Mouse (Mus musculus): Measurements from ENCODE around the gene Mylk. TPM values are rescaled to one million over a fixed set of nuclear protein-coding genes. Genes with fewer than 3 reads are reported as not detected.
"Not testable (repeated sequence)": the region's sequence is repeated elsewhere in the genome, so short reads cannot be mapped to it uniquely, and the experiment has no call there.

The Mylk gene
- 47.5 and 97.3 TPM in 2 replicates for polyA plus RNA-seq (2015; fragmentation: Nextera tagmentation; extraction: Ambion mirVana)

DNA sequence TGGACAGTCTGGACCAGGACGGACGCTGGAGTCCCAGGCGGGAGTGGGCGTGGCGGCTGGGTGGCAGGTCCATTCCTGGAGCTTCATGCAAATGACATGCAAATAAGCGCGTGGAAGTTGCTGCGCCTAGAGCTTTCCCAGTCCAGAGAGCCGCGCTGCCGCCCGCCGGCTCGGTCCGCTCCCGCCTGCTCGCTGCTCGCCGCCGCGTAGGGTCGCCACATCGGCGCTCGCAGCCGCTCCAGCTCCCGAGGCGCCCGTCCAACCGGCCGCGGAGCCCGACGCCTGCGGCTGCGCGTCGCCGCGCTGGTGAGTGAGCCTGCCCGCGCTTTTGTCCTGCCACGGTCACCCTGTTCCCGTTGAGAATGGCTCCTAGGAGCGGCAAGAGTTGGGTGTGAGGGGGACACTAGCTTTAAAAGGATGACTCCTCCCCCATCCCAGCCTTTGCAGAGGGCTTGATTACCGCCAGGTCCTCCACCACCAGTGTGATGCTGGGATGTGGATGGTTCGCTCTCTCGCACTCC is at the start of gene Mylk:
TSS of gene Mylk (plus strand) at position 146 of the 521 bp plus-strand sequence.
- Histone ChIP-seq H3K9ac (peak within 1 kb of the TSS; percentile 59), H3K4me2 (peak within 1 kb of the TSS; percentile 90), H3K36me3 (no peaks in the 10 kb centered on the region), H3K9me3 (replicated peaks) (no peaks in the 10 kb centered on the region), H3K4me1 (peaks cover 36% of the 10 kb centered on the region), H3K4me3 (replicated peaks) (peak within 1 kb of the TSS; percentile 54), H3K27ac (peak within 1 kb of the TSS; percentile 69; the same call in 1 of the 2 replicates), H3K27me3 (peaks cover 24% of the 10 kb centered on the region)
- under 1% methylated on average over 48 of the region's 48 CpGs for WGBS
- peak; percentile 94 for ATAC-seq (replicated peaks; ENCODE audit: low FRiP score)

DNA sequence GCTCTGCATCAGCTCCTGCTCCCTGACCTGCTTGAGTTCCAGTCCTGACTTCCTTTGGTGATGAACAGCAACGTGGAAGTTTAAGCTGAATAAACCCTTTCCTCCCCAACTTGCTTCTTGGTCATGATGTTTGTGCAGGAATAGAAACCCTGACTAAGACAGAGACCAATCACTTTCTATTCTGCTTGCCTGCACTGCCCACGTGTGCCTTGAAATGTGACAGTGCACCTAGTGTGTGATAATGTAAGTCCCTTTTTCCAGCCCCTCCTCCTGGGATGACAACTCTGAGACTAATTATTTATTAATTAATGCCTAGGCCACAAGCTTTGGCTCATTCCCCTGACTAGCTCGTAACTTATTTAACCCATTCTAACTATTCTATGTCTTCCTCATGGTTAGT is 46.3 kb upstream of the Mylk start:
- H3K27ac ChIP-seq; H3K4me1 ChIP-seq; H3K27me3 ChIP-seq; ATAC-seq (replicated peaks; ENCODE audit: low FRiP score); H3K9me3 ChIP-seq (replicated peaks); H3K4me2 ChIP-seq; H3K4me3 ChIP-seq (replicated peaks); H3K9ac ChIP-seq: not testable (repeated sequence)
- WGBS, result 73% methylated on average over 3 of the region's 3 CpGs
- peaks cover 38% of the 10 kb centered on the region for H3K36me3 ChIP-seq

DNA sequence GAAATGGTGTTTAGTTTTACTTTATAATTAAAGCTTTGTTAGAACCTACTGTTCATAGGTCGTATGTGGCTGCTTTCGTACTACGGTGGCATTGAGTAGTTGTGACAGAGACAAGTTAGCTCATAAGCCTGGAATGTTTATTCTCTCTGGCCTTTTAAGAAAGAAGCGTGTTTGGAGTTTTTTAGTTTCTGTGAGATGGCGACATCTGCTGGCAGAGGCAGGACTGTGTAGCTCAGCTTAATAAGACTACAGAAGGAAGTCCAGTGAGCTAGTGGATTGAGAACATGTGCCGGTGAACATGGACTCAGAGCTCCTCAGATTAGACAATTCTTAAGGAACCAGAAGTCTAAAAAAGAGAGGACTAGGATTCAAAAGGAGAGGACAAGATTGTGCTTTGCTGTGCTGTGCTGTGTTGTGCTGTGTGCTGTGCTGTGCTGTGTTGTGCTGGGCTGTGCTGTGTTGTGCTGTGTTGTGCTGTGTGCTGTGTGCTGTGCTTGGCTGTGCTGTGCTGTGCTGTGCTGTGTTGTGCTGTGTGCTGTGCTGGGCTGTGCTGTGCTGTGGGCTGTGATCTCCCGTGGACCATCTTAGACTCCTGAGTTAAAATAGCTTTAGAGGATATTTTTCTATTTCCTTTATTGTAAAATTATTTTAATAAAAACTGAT is 44.7 kb upstream of the Mylk start:
- Histone ChIP-seq H3K4me3 (replicated peaks) (no peak overlapping the region), H3K9me3 (replicated peaks) (no peaks in the 10 kb centered on the region), H3K4me2 (no peak overlapping the region), H3K27ac (no peak overlapping the region), H3K27me3 (no peaks in the 10 kb centered on the region), H3K36me3 (peaks cover 51% of the 10 kb centered on the region), H3K9ac (no peak overlapping the region), H3K4me1 (no peaks in the 10 kb centered on the region)
- 22% methylated on average over 7 of the region's 7 CpGs for WGBS
- ATAC-seq (replicated peaks; ENCODE audit: low FRiP score), result peak; percentile 67; the same call in 1 of the 2 replicates

DNA sequence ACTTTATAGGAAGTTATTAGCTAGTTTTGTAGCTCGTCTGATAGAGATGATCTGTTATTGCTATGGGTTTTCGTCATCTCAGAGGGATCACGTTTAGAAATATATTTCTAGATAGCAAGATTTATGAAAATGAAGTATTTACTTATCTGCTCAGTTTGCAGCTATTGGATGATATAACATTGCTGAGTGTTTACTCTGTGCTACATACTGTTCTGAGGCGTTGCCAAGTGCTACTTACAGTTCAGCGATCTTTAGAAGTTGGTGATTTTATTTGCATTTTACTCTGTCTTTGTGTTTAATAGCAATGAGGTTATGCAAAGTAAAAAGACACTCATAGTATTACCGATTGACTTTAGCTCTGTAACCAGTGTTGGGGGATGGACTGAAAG is 44.2 kb upstream of the Mylk start:
- Histone ChIP-seq H3K27me3 (no peaks in the 10 kb centered on the region), H3K27ac (no peak overlapping the region), H3K36me3 (peaks cover 55% of the 10 kb centered on the region), H3K4me3 (replicated peaks) (no peak overlapping the region), H3K4me2 (no peak overlapping the region), H3K9ac (no peak overlapping the region), H3K4me1 (no peaks in the 10 kb centered on the region), H3K9me3 (replicated peaks) (no peaks in the 10 kb centered on the region)
- 82% methylated on average over 6 of the region's 6 CpGs for WGBS
- no peak for ATAC-seq (replicated peaks; ENCODE audit: low FRiP score)

DNA sequence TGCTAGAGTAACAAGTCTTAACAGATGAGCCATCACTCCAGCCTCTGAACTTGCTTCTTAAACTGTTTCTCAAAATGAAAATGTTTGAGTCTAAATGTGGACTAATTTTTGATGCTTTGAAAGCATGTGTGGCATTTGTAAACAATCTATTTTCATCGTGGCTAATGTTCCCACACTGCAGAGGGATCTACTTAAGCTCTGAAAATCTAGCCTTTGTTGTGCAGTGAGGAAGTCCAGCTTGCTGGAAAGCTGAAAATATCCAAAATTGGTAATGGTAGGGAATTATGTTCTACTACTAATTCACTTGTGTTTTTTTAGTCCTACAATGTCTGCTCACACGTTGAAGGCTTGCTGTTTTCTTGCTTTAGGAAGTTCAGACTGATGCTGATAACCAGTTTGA is 39.0 kb upstream of the Mylk start:
- Histone ChIP-seq H3K9me3 (replicated peaks) (no peaks in the 10 kb centered on the region), H3K9ac (no peak overlapping the region), H3K4me3 (replicated peaks) (no peak overlapping the region), H3K27ac (no peak overlapping the region), H3K36me3 (peaks cover 67% of the 10 kb centered on the region), H3K27me3 (no peaks in the 10 kb centered on the region), H3K4me1 (no peaks in the 10 kb centered on the region), H3K4me2 (no peak overlapping the region)
- WGBS, result 87% methylated on average over 2 of the region's 2 CpGs
- no peak for ATAC-seq (replicated peaks; ENCODE audit: low FRiP score)

DNA sequence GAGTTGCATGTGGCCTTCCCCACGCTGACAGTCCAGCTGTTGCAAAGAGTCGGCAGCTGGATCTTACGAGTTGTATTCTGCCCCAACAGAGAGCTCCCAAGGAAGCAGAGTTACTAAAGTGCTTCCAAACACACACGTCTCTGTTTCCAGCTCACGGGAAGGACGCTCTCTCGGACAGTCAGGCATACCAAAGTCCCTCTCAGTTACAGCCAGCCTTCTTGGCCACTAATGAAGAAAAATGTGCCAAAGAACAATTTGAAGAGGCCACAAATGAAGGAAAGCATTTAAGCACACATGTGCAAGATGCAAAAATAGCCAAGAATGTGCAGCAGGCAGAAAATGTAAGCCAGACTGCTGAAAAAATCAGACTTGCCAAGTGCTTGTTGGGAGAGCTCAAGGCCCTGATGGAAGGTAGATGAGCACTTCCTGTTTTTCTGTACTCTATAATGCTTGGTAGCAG is 38.5 kb upstream of the Mylk start:
- Histone ChIP-seq H3K4me1 (no peaks in the 10 kb centered on the region), H3K27ac (no peak overlapping the region), H3K4me2 (no peak overlapping the region), H3K9ac (no peak overlapping the region), H3K36me3 (peaks cover 65% of the 10 kb centered on the region), H3K9me3 (replicated peaks) (no peaks in the 10 kb centered on the region), H3K27me3 (no peaks in the 10 kb centered on the region), H3K4me3 (replicated peaks) (no peak overlapping the region)
- ATAC-seq (replicated peaks; ENCODE audit: low FRiP score), result no peak
- 90% methylated on average over 7 of the region's 7 CpGs for whole genome bisulfite sequencing

DNA sequence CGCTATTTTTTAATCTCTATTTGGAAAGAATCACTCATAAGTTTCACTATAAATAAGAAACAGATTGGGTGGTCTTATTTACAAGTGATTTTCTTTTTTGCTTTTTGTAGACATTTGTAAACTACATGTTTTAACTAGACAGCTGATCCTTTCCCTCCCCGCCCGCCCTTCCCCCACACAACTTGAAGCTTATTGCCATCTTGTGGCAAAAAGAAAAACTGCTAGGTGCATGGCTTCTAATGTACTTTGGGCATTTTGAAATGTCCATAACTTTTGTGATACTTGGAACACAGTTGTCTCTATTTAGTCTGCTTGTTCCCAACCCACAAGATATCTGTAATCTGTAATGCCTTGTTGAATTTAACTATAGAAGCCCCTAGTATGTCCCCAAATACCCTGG is 33.5 kb upstream of the Mylk start:
- H3K36me3 ChIP-seq, result peaks cover 59% of the 10 kb centered on the region
- H3K9ac ChIP-seq, result no peak overlapping the region
- no peaks in the 10 kb centered on the region for H3K9me3 ChIP-seq (replicated peaks)
- H3K4me1 ChIP-seq, result no peaks in the 10 kb centered on the region
- ATAC-seq (replicated peaks; ENCODE audit: low FRiP score), result no peak
- WGBS, result 90% methylated on average over 3 of the region's 3 CpGs
- H3K4me2 ChIP-seq, result no peak overlapping the region
- H3K27me3 ChIP-seq, result no peaks in the 10 kb centered on the region
- H3K4me3 ChIP-seq (replicated peaks), result no peak overlapping the region
- H3K27ac ChIP-seq, result no peak overlapping the region

DNA sequence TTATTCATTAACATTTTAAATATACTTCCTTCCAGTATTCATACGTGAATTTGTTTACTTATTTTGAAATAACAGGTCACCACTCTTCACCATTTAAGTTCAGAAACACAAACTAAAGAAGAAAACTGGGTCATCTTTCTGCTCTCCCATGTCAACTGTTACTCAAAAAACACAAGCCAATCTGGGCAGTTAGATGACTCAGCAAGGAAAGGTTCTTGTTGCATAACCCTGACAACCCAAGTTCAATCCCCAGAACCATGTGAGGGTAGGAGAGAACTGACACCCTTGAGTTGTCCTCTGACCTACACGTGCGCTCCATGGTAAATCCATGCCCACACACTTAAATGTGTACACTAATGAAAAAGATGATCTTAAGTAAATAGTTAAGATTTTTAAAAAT is 19.9 kb upstream of the Mylk start:
- no peak for ATAC-seq (replicated peaks; ENCODE audit: low FRiP score)
- Histone ChIP-seq H3K27me3 (no peaks in the 10 kb centered on the region), H3K9ac (no peak overlapping the region), H3K4me1 (no peaks in the 10 kb centered on the region), H3K9me3 (replicated peaks) (no peaks in the 10 kb centered on the region), H3K36me3 (peaks cover 45% of the 10 kb centered on the region), H3K27ac (no peak overlapping the region), H3K4me3 (replicated peaks) (no peak overlapping the region), H3K4me2 (no peak overlapping the region)
- WGBS, result 94% methylated on average over 3 of the region's 3 CpGs

DNA sequence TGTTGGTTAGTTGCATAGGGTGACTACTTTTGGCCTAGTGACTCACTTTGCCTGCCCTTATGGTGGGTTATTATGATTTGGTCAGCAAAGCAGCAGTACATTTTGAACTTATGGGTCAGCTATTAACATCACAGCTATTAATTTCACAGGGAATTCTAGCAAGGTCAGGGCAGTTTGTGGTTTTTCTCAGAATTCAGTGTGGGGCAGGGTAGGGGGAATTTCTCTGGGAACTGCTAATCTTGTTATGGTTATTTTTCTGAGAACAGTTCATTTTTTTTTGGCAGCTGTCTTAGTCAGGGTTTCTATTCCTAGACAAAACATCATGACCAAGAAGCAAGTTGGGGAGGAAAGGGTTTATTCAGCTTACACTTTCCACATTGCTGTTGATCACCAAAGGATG is 16.4 kb upstream of the Mylk start:
- not testable (repeated sequence) for H3K9ac ChIP-seq; H3K27me3 ChIP-seq; ATAC-seq (replicated peaks; ENCODE audit: low FRiP score); H3K4me1 ChIP-seq; H3K4me3 ChIP-seq (replicated peaks); H3K9me3 ChIP-seq (replicated peaks); H3K27ac ChIP-seq; H3K4me2 ChIP-seq
- H3K36me3 ChIP-seq, result peaks cover 25% of the 10 kb centered on the region

DNA sequence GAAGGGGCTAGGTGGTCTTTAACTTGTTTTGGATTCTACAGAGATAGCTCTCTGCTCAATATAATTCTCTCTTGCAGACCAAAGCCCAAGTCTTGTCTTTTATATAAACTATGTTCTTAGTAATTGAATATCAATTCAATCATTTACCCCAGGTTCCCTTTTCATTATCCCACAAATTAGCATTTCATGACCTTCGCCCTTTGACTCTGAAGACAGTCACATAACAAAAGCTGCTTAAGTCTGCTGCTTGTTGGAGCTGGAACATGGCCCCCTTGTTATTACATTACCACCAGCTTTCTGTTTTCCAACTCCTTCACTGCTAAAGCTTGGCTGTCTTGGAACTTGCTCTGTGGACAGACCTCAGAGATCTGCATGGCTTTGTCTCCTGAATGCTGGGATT is 15.6 kb upstream of the Mylk start:
- Histone ChIP-seq H3K36me3 (peaks cover 20% of the 10 kb centered on the region), H3K27ac (no peak overlapping the region), H3K27me3 (no peaks in the 10 kb centered on the region), H3K4me2 (no peak overlapping the region), H3K9ac (no peak overlapping the region), H3K4me1 (no peaks in the 10 kb centered on the region), H3K9me3 (replicated peaks) (no peaks in the 10 kb centered on the region), H3K4me3 (replicated peaks) (no peak overlapping the region)
- 84% methylated on average over 1 of the region's 1 CpGs for WGBS
- no peak for ATAC-seq (replicated peaks; ENCODE audit: low FRiP score)

DNA sequence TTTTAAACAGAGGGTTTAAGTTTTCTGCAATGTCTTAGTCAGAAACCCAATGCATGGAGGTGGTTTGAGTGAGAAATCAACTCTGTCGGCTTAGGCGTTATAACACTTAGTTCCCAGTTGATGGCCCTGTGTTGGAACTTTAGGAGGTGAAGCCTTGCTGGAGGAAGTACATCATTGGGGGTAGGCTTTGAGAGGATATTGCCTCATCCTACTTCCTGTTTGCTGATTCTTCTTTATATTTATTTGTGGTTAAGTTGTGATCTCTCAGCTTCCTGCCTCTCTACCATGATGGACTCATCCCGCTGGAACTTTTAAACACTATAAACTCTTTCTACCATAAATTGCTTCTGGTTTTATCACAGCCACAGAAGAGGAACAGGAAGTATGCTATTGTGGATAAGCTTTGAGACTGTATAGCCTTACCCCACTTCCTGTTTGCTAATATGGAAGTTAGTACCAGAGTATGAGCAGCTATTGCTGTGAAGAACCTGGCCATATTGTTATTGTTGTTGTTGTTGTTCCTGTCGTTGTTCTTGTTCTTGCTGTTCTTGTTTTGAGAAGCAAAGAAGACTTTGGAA is 6.3 kb upstream of the Mylk start:
- Histone ChIP-seq H3K36me3 (no peaks in the 10 kb centered on the region), H3K4me1 (no peaks in the 10 kb centered on the region), H3K4me3 (replicated peaks) (no peak overlapping the region), H3K27me3 (peaks cover 6% of the 10 kb centered on the region; the same call in 1 of the 2 replicates), H3K27ac (no peak overlapping the region), H3K9ac (no peak overlapping the region), H3K4me2 (no peak overlapping the region), H3K9me3 (replicated peaks) (no peaks in the 10 kb centered on the region)
- WGBS, result 91% methylated on average over 4 of the region's 4 CpGs
- no peak for ATAC-seq (replicated peaks; ENCODE audit: low FRiP score)

DNA sequence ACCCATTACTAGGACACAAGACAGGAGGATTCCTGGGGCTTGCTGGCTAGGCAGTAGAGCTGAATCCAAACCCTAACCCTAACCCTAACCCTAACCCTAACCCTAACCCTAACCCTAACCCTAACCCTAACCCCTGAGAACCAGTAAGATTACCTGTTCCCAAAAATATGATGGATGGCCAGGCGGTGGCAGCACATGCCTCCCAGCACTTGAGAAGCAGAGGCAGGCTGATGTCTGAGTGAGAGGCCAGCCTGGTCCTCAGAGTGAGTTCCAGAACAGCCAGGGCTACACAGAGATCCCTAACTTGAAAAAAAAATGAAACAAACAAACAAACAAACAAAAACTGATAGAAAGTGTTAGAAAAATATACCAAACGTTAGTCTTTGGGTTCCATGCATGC is 2.1 kb upstream of the Mylk start:
- 55% methylated on average over 2 of the region's 2 CpGs for WGBS
- Histone ChIP-seq H3K27me3 (peaks cover 24% of the 10 kb centered on the region), H3K36me3 (no peaks in the 10 kb centered on the region), H3K4me3 (replicated peaks) (no peak overlapping the region), H3K4me2 (no peak overlapping the region), H3K4me1 (peaks cover 16% of the 10 kb centered on the region), H3K27ac (no peak overlapping the region), H3K9ac (no peak overlapping the region), H3K9me3 (replicated peaks) (no peaks in the 10 kb centered on the region)
- ATAC-seq (replicated peaks; ENCODE audit: low FRiP score), result no peak

All from kidney, embryonic 15.5 days (tissue).